Mouse (Mus musculus) liver, embryonic 14.5 days (tissue): ENCODE data around the gene Tmem143.

Source experiments
- CTCF ChIP-seq: IDR thresholded peaks from 2 replicates; pipeline ENCODE4 v1.5.1; 2016; ENCODE audit warnings: antibody characterized with exemption, low read depth, control low read depth
- EP300 ChIP-seq: IDR thresholded peaks from 2 replicates; pipeline ENCODE4 v1.6.1; 2016; ENCODE audit warnings: antibody characterized with exemption, low read depth

DNA sequence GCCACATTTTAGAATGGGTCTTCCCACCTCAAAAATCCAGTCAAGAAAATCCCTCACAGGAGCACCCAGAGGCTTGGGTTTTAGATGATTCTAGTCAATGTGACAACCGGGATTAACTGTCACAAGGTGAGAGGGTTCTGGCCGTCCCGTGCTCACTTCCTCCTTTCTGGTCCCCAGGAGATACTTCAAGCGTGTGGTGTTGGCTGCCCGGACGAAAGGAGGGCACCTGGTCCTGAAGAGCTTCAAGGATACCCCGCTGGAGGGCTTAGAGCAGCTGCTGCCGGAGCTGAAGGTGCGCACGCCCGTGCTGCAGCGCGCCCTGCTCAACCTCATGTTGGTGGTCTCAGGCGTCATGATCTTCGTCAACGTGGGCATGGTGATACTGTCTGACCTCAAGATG, 12.4 kb downstream of the Tmem143 start:
- no peak for TF ChIP-seq CTCF
- no peak for TF ChIP-seq EP300
